Mouse (Mus musculus) MEL (cell line): ENCODE data around the gene Rpl13a. TPM values are rescaled to one million over a fixed set of nuclear protein-coding genes. Genes with fewer than 3 reads are reported as not detected.

Experiments
- DNase-seq: peaks from one replicate; pipeline ENCODE4 v3.0.0; 2011; ENCODE audit warnings: low read depth, low spot score
- H3K27ac ChIP-seq: 2 replicates; pipeline ENCODE4 v1.5.1; 2012; ENCODE audit warnings: low read depth, mild to moderate bottlenecking, control low read depth, low read length, moderate library complexity; ENCODE audit not compliant: control insufficient read depth
- H3K27me3 ChIP-seq, 2 experiments: fragments of 150-350 bp in 1 of 2; sonication (generic) in 1 of 2; 2 replicates each; pipeline ENCODE4 v1.6.1; 2012; ENCODE audit warnings: low read length in 2 of 2, mild to moderate bottlenecking in 2 of 2, improper control_type of control experiment in 1 of 2, moderate library complexity in 1 of 2; ENCODE audit not compliant: insufficient read depth in 2 of 2, control insufficient read depth in 1 of 2
- H3K36me3 ChIP-seq, 2 experiments: 2 replicates each; pipeline ENCODE4 v1.6.1; 2012 to 2014; ENCODE audit warnings: low read length in 2 of 2, improper control_type of control experiment in 1 of 2, inconsistent platforms in 1 of 2, mild to moderate bottlenecking in 1 of 2; ENCODE audit not compliant: insufficient read depth in 2 of 2, control insufficient read depth in 1 of 2
- H3K4me1 ChIP-seq, 2 experiments: fragments of 150-350 bp in 1 of 2; sonication (generic) in 1 of 2; 2 replicates each; pipeline ENCODE4 v1.6.1; 2012; ENCODE audit warnings: low read length in 2 of 2, improper control_type of control experiment in 1 of 2, mild to moderate bottlenecking in 1 of 2; ENCODE audit not compliant: insufficient read depth in 2 of 2, control insufficient read depth in 1 of 2
- H3K4me3 ChIP-seq, 2 experiments: fragments of 150-350 bp in 1 of 2; sonication (generic) in 1 of 2; 2 replicates each; pipeline ENCODE4 v1.5.1; 2012; ENCODE audit warnings: low read depth in 2 of 2, low read length in 2 of 2, mild to moderate bottlenecking in 2 of 2, moderate library complexity in 2 of 2, control low read depth in 1 of 2, improper control_type of control experiment in 1 of 2; ENCODE audit not compliant: control insufficient read depth in 1 of 2, insufficient read depth in 1 of 2
- H3K79me2 ChIP-seq: 2 replicates; pipeline ENCODE4 v1.6.1; 2012; ENCODE audit warnings: mild to moderate bottlenecking, low read length, moderate library complexity; ENCODE audit not compliant: control insufficient read depth, poor library complexity, insufficient read depth
- H3K9ac ChIP-seq: 2 replicates; pipeline ENCODE4 v1.6.1; 2012; ENCODE audit warnings: low read depth, mild to moderate bottlenecking, control low read depth, low read length, moderate library complexity; ENCODE audit not compliant: control insufficient read depth, poor library complexity, severe bottlenecking
- H3K9me3 ChIP-seq: fragments of 150-350 bp; sonication (generic); replicated peaks from 2 replicates; pipeline ENCODE4 v1.6.1; 2012; ENCODE audit warnings: mild to moderate bottlenecking, low read length, improper control_type of control experiment, moderate library complexity; ENCODE audit not compliant: insufficient read depth
- CHD2 ChIP-seq: IDR thresholded peaks from 2 replicates; pipeline ENCODE4 v1.6.1; 2011; ENCODE audit warnings: low read length, improper control_type of control experiment
- CTCF ChIP-seq, 3 experiments: IDR thresholded peaks in 2 of 3; conservative IDR thresholded peaks in 1 of 3; 2 replicates each; pipeline ENCODE4 v1.5.1; 2011 to 2012; ENCODE audit warnings: low read length in 3 of 3, low read depth in 2 of 3, mild to moderate bottlenecking in 2 of 3, improper control_type of control experiment in 1 of 3, inconsistent platforms in 1 of 3, mixed read lengths in 1 of 3, moderate library complexity in 1 of 3; ENCODE audit not compliant: control insufficient read depth in 1 of 3, insufficient read depth in 1 of 3, poor library complexity in 1 of 3, severe bottlenecking in 1 of 3
- ELF1 ChIP-seq: IDR thresholded peaks from 2 replicates; pipeline ENCODE4 v1.6.1; 2014; ENCODE audit warnings: low read depth, mild to moderate bottlenecking, inconsistent platforms, low read length, improper control_type of control experiment, moderate library complexity
- EP300 ChIP-seq, 2 experiments: IDR thresholded peaks; 2 replicates each; pipeline ENCODE4 v1.6.1; 2011; ENCODE audit warnings: improper control_type of control experiment in 2 of 2, low read length in 2 of 2, low read depth in 1 of 2, mild to moderate bottlenecking in 1 of 2
- ETS1 ChIP-seq: IDR thresholded peaks from 2 replicates; pipeline ENCODE4 v1.6.1; 2012; ENCODE audit warnings: low read depth, mild to moderate bottlenecking, inconsistent platforms, low read length, improper control_type of control experiment, moderate library complexity
- HCFC1 ChIP-seq: IDR thresholded peaks from 2 replicates; pipeline ENCODE4 v1.6.1; 2012; ENCODE audit warnings: low read depth, mild to moderate bottlenecking, inconsistent platforms, low read length, improper control_type of control experiment, moderate library complexity
- KAT2A ChIP-seq: conservative IDR thresholded peaks from 2 replicates; pipeline ENCODE4 v1.6.1; 2012; ENCODE audit warnings: low read depth, low read length, improper control_type of control experiment, inconsistent platforms
- MAX ChIP-seq: IDR thresholded peaks from 2 replicates; pipeline ENCODE4 v1.6.1; 2011; ENCODE audit warnings: low read length, improper control_type of control experiment
- MEF2A ChIP-seq: IDR thresholded peaks from 2 replicates; pipeline ENCODE4 v1.6.1; 2014; ENCODE audit warnings: low read depth, mild to moderate bottlenecking, inconsistent platforms, low read length, improper control_type of control experiment; ENCODE audit not compliant: poor library complexity, insufficient replicate concordance, severe bottlenecking; ENCODE audit errors: extremely low read depth
- MXI1 ChIP-seq: IDR thresholded peaks from 2 replicates; pipeline ENCODE4 v1.6.1; 2011; ENCODE audit warnings: mild to moderate bottlenecking, low read depth, low read length, improper control_type of control experiment
- MYB ChIP-seq: IDR thresholded peaks from 2 replicates; pipeline ENCODE4 v1.6.1; 2011; ENCODE audit warnings: mild to moderate bottlenecking, low read depth, low read length, improper control_type of control experiment
- MYC ChIP-seq: IDR thresholded peaks from 2 replicates; pipeline ENCODE4 v1.6.1; 2011; ENCODE audit warnings: low read depth, mild to moderate bottlenecking, low read length, improper control_type of control experiment, moderate library complexity
- NRF1 ChIP-seq: IDR thresholded peaks from 2 replicates; pipeline ENCODE4 v1.6.1; 2014; ENCODE audit warnings: low read depth, mild to moderate bottlenecking, inconsistent platforms, low read length, improper control_type of control experiment, moderate library complexity; ENCODE audit not compliant: poor library complexity, insufficient read depth, severe bottlenecking
- POLR2A ChIP-seq, 2 experiments: IDR thresholded peaks; 2 replicates each; pipeline ENCODE4 v1.6.1; 2011 to 2012; ENCODE audit warnings: low read length in 2 of 2, mild to moderate bottlenecking in 2 of 2, control low read depth in 1 of 2, improper control_type of control experiment in 1 of 2, low read depth in 1 of 2, moderate library complexity in 1 of 2; ENCODE audit not compliant: control insufficient read depth in 1 of 2, insufficient read depth in 1 of 2, poor library complexity in 1 of 2
- POLR2AphosphoS2 ChIP-seq: IDR thresholded peaks from 2 replicates; pipeline ENCODE4 v1.6.1; 2011; ENCODE audit warnings: low read length, improper control_type of control experiment
- RCOR1 ChIP-seq: IDR thresholded peaks from 2 replicates; pipeline ENCODE4 v1.6.1; 2012; ENCODE audit warnings: low read depth, mild to moderate bottlenecking, inconsistent platforms, low read length, improper control_type of control experiment
- SIN3A ChIP-seq: IDR thresholded peaks from 2 replicates; pipeline ENCODE4 v1.6.1; 2012; ENCODE audit warnings: low read length, improper control_type of control experiment, inconsistent platforms
- SMC3 ChIP-seq: IDR thresholded peaks from 2 replicates; pipeline ENCODE4 v1.6.1; 2011; ENCODE audit warnings: low read depth, low read length, improper control_type of control experiment
- TAL1 ChIP-seq: IDR thresholded peaks from 2 replicates; pipeline ENCODE4 v1.6.1; 2012; ENCODE audit warnings: mild to moderate bottlenecking, inconsistent platforms, low read length, moderate library complexity, mixed read lengths
- TCF12 ChIP-seq: IDR thresholded peaks from 2 replicates; pipeline ENCODE4 v1.6.1; 2014; ENCODE audit warnings: low read depth, mild to moderate bottlenecking, inconsistent platforms, low read length, improper control_type of control experiment, moderate library complexity
- UBTF ChIP-seq: IDR thresholded peaks from 2 replicates; pipeline ENCODE4 v1.6.1; 2012; ENCODE audit warnings: low read depth, mild to moderate bottlenecking, inconsistent platforms, low read length, improper control_type of control experiment, moderate library complexity, borderline replicate concordance; ENCODE audit not compliant: insufficient read depth
- USF1 ChIP-seq: IDR thresholded peaks from 2 replicates; pipeline ENCODE4 v1.6.1; 2014; ENCODE audit warnings: low read depth, mild to moderate bottlenecking, inconsistent platforms, low read length, improper control_type of control experiment, moderate library complexity
- ZC3H11A ChIP-seq: IDR thresholded peaks from 2 replicates; pipeline ENCODE4 v1.6.1; 2012; ENCODE audit warnings: low read depth, mild to moderate bottlenecking, inconsistent platforms, low read length, improper control_type of control experiment
- ZKSCAN1 ChIP-seq: IDR thresholded peaks from 2 replicates; pipeline ENCODE4 v1.6.1; 2012; ENCODE audit warnings: low read depth, mild to moderate bottlenecking, inconsistent platforms, low read length, improper control_type of control experiment, moderate library complexity
- polyA plus RNA-seq, 2 experiments: library from polyadenylated mRNA; stranded (reverse) in 1 of 2; unstranded in 1 of 2; fragments of >175 nt in 1 of 2; fragments of >200 nt in 1 of 2; gene quantifications; 2 replicates each; pipeline versions ENCODE4 v1.2.1 to v1.2.4; 2012; ENCODE audit warnings: low replicate concordance in 2 of 2, low read depth in 1 of 2; ENCODE audit not compliant: insufficient read length in 2 of 2, insufficient read depth in 1 of 2, missing spikeins in 1 of 2
- total RNA-seq: library from RNA; depleted of rRNA; stranded (reverse); fragments of 300-350 nt; gene quantifications from 2 replicates; pipeline ENCODE4 v1.2.3, GENCODE M21; 2012

Rpl13a gene
- total and polyA plus RNA-seq, 3 experiments: 2,091 to 3,727 (median 3,160) TPM

GRCm38 (mm10) chr7:45154993-45155514 is 26.5 kb upstream of the Rpl13a start:
- H3K4me1 ChIP-seq: peaks cover 4 to 12% of the 10 kb centered on the region in 2 experiments; a peak in 3 of 4 replicates
- TF ChIP-seq SMC3 (peak; percentile 31; the same call in 1 of the 2 replicates), SIN3A (peak; percentile 10; the same call in 1 of the 2 replicates), RCOR1 (no peak), CTCF (IDR thresholded peaks at IDR 0.05 in 2 of 3, conservative IDR thresholded peaks at IDR 0.05 in 1 of 3; ENCODE audit: control insufficient read depth in 1 of 3, insufficient read depth in 1 of 3, low read depth in 2 of 3, low read length in 3 of 3, poor library complexity in 1 of 3, severe bottlenecking in 1 of 3) (peak; percentile 66 to 77 (median 68)), ELF1 (peak; percentile 57; the same call in 1 of the 2 replicates), TAL1 (no peak), MYC (peak; percentile 69), MAX (peak; percentile 62; the same call in 1 of the 2 replicates), MYB (peak; percentile 58; the same call in 1 of the 2 replicates), TCF12 (0 out of 2 replicates have a peak, but pooled peaks have one; percentile 18), ETS1 (peak; percentile 29; the same call in 1 of the 2 replicates), USF1 (no peak), ZC3H11A (0 out of 2 replicates have a peak, but pooled peaks have one; percentile 7), EP300 (IDR thresholded peaks at IDR 0.05; ENCODE audit: low read depth in 1 of 2, low read length in 2 of 2) (0 out of 4 replicates have a peak, but pooled peaks of 1 of the 2 experiments have one; percentile 20)
- H3K9me3 ChIP-seq: no peaks in the 10 kb centered on the region
- peak overlapping the region; percentile 69 to 85 for H3K4me3 ChIP-seq
- peaks cover 7% of the 10 kb centered on the region; the same call in 1 of the 2 replicates for H3K79me2 ChIP-seq
- DNase-seq: peak; percentile 89
- peaks cover 0 to 7% of the 10 kb centered on the region in 2 experiments; a peak in 2 of 4 replicates for H3K36me3 ChIP-seq
- H3K27ac ChIP-seq: peak overlapping the region; percentile 85
- H3K9ac ChIP-seq: peak overlapping the region; percentile 63
- no peaks in the 10 kb centered on the region for H3K27me3 ChIP-seq

- peaks cover 0 to 7% of the 10 kb centered on the region in 2 experiments; a peak in 2 of 4 replicates for H3K36me3 ChIP-seq
- H3K27me3 ChIP-seq: no peaks in the 10 kb centered on the region
- H3K4me3 ChIP-seq: peak within 1 kb of the TSS; percentile 84 to 85
- H3K79me2 ChIP-seq: peaks cover 7% of the 10 kb centered on the region; the same call in 1 of the 2 replicates
- H3K4me1 ChIP-seq: peaks cover 4 to 12% of the 10 kb centered on the region in 2 experiments; a peak in 3 of 4 replicates
- H3K9ac ChIP-seq: peak within 1 kb of the TSS; percentile 99
- H3K27ac ChIP-seq: peak within 1 kb of the TSS; percentile 97
- H3K9me3 ChIP-seq: no peaks in the 10 kb centered on the region
- peak; percentile 96 for DNase-seq
- TF ChIP-seq TCF12: peak; percentile 74
- TF ChIP-seq UBTF: 0 out of 2 replicates have a peak, but pooled peaks have one; percentile 17
- peak; percentile 81 for TF ChIP-seq ELF1
- peak; percentile 97 for TF ChIP-seq NRF1
- peak; percentile 72 to 89 for TF ChIP-seq POLR2A (IDR thresholded peaks at IDR 0.05; ENCODE audit: control insufficient read depth in 1 of 2, insufficient read depth in 1 of 2, low read depth in 1 of 2, low read length in 2 of 2, poor library complexity in 1 of 2)
- TF ChIP-seq HCFC1: peak; percentile 81
- peak in 1 of 2 experiments; percentile 40; a peak in 1 of 4 replicates for TF ChIP-seq EP300 (IDR thresholded peaks at IDR 0.05; ENCODE audit: low read depth in 1 of 2, low read length in 2 of 2)
- TF ChIP-seq CTCF (IDR thresholded peaks at IDR 0.05 in 2 of 3, conservative IDR thresholded peaks at IDR 0.05 in 1 of 3; ENCODE audit: control insufficient read depth in 1 of 3, insufficient read depth in 1 of 3, low read depth in 2 of 3, low read length in 3 of 3, poor library complexity in 1 of 3, severe bottlenecking in 1 of 3): peak in 2 of 3 experiments; percentile 37 to 47; a peak in 4 of 6 replicates
- TF ChIP-seq ZKSCAN1: no peak
- peak; percentile 61 for TF ChIP-seq CHD2
- peak; percentile 51; the same call in 1 of the 2 replicates for TF ChIP-seq RCOR1
- TF ChIP-seq MXI1: peak; percentile 87
- no peak for TF ChIP-seq ZC3H11A
- peak; percentile 65 for TF ChIP-seq KAT2A
- TF ChIP-seq MEF2A: no peak
- peak; percentile 93; the same call in 1 of the 2 replicates for TF ChIP-seq POLR2AphosphoS2
- no peak for TF ChIP-seq TAL1
- peak; percentile 42; the same call in 1 of the 2 replicates for TF ChIP-seq MYB
Measured at GRCm38 (mm10) chr7:45154096-45154992, 25.8 kb upstream of the Rpl13a start, which contains the start of the genes Pih1d1 and Aldh16a1. TSS of gene Pih1d1 (plus strand) at chr7:45154303. TSS of gene Aldh16a1 (minus strand) at chr7:45154584.
